Mouse (Mus musculus): Measurements from ENCODE around the gene Opalin.

GRCm38 (mm10) chr19:41054702-41055101, 22.2 kb downstream of the Opalin start:
- TF ChIP-seq POLR2A (IDR thresholded peaks at IDR 0.05; ENCODE audit: low read depth, low read length) (no peak), CTCF (conservative IDR thresholded peaks at IDR 0.05; ENCODE audit: insufficient read depth, insufficient read length, low read depth, low read length) (no peak)

Measured in kidney, adult 2 months (tissue).